Mouse (Mus musculus): ENCODE data around the gene Dusp10.

Dusp10 gene

GRCm38 (mm10) chr1:184030070-184030802 is 17.1 kb downstream of the Dusp10 start:
- DNase-seq (ENCODE audit: low spot score): no peak

- DNase-seq (ENCODE audit: low spot score): no peak
Observed at GRCm38 (mm10) chr1:184032682-184033389, 19.7 kb downstream of the Dusp10 start.

DNA sequence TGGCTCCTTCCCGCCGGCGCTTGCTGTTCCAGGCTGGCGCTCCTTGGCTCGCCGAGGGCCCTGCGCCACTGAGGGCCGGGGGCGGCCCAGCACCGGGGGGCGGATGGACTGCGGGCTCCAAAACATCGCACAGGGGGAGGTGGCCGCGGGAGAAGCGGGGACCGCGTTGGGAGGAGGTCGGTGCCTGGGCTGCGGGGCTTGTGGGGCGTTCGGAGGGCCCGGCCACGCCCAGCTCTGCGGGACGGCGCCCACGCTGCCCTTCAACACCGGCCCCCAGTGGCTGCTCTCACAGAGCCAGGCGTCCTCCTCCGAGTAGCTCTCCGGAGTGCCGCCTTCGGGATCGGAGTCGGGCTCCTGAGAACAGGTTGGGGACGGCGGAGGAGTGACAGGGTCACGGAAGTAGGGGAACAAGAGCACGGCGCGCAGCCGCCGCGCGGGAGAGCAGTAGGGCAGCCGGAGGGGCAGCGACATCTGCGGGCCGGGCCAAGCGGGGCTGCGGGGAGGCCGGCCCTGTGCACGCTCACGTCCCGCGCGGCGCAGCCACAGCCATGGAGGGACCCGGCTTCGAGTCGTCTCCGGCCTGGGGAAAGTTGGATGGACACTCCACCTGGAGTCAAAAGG is 20.4 kb downstream of the Dusp10 start:
- DNase-seq (ENCODE audit: low spot score): no peak

DNA sequence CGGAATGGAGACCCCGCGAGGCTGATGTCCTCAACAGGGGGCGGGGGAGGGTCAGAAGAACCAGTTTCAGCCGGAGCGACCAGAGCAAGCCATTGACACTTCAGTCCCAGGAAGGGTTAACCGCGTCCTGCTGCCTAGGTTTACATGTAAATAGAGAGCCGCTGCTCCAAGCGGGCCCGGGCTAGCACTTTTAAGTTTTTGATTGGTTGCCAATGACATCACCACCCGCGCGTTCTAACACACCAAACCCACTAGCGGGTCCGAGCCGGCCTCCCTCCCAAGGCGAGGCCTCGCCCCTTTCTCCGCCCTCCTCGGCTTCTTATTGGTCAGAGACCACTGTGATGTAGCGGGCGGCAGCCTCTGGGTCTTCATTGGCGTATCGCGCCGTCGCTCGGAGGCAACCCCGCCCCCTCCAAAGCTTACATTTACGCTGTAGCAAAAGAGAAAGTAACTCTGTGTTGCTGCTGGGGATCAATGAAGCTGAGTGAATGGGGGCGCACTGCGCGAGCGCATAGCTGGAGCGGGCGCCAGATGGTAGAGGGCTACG is 21.0 kb downstream of the Dusp10 start, which contains the start of gene 1700056E22Rik:
Gene 1700056E22Rik (minus strand): TSS at position 291 of the 547 bp plus-strand sequence.
- peak; percentile 100 for DNase-seq (ENCODE audit: low spot score)

GRCm38 (mm10) chr1:184034741-184035181 is 21.7 kb downstream of the Dusp10 start:
- DNase-seq (ENCODE audit: low spot score): peak; percentile 68

- peak; percentile 32 for DNase-seq (ENCODE audit: low spot score)
Observed at GRCm38 (mm10) chr1:184035346-184035903, 22.3 kb downstream of the Dusp10 start.

DNA sequence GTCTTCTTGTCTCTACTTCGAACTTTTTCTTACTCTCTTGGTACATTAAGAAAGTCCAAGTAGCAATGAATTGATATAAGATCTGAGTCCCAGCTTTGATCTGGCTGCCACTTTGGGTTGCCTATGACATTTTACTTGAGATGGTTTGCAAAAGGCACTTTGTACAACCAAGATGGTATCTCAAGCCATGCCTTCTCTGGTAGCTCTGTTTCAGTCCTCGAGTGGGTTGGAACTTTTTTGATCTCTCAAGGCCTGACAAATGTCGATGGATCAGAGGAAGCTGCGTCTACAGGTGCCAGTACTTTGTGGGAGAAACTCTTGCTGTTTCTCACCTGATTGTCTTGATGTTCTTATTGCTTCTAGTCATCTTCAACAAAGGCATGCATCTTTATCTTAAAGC is 24.7 kb downstream of the Dusp10 start:
- no peak for DNase-seq (ENCODE audit: low spot score)

- no peak for DNase-seq (ENCODE audit: low spot score)
Observed at GRCm38 (mm10) chr1:184039301-184039700, 26.2 kb downstream of the Dusp10 start.

- no peak for DNase-seq (ENCODE audit: low spot score)
Observed at GRCm38 (mm10) chr1:184040181-184040580, 27.1 kb downstream of the Dusp10 start.

GRCm38 (mm10) chr1:184040906-184041305 is 27.8 kb downstream of the Dusp10 start:
- DNase-seq (ENCODE audit: low spot score): no peak

- no peak for DNase-seq (ENCODE audit: low spot score)
Observed at GRCm38 (mm10) chr1:184041778-184042573, 28.9 kb downstream of the Dusp10 start.

DNA sequence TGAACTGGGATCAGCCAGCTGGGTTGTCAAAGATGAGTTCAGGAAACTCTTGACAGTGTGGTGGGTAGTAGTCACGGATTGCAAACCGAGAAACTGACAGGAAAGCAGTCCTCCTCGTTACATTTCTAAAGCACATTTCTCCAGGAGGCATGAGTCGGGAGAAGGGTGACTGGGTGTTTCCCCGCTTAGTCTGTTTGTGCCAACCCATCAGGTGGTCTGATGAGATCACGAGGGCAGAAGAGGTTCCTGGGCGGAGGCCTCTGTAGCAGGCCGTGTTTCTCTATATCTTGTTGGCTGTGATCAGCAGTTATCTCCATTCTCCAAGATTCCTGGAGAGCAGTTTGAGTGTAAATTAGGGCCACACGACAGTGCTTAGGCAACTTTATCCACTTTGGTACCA is 29.6 kb downstream of the Dusp10 start:
- no peak for DNase-seq (ENCODE audit: low spot score)

- no peak for DNase-seq (ENCODE audit: low spot score)
Observed at GRCm38 (mm10) chr1:184043391-184043790, 30.3 kb downstream of the Dusp10 start.

DNA sequence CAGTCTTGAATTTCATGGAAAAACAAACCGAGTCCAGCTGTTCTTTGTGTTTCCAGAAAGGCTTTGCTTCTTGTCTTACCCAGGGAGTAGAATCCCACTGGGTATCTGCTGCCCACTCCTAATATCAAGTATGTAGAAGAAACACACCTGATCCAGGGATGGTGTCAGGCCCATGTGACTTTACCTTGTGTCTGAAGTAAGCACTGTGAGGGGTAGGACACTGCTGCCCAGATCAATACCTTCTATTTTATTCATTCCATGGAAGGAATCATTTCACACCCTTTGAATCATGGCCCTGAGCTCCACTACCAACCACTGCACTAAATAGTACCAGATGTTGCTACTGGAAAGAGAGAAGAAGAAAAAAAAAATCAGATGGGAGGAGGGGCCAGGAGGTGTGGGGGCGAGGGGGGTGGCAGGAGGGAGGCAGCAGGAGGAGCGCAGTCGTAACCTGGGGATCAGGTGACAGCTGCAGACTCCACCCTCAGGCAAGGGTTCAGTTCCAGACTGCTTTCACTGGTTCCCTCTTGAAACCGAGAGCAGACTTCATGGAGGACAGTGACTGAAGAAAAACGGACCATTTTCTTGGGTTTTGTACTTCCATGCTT is 33.1 kb downstream of the Dusp10 start:
- DNase-seq (ENCODE audit: low spot score): no peak

- DNase-seq (ENCODE audit: low spot score): no peak
Observed at GRCm38 (mm10) chr1:184047818-184048217, 34.7 kb downstream of the Dusp10 start.

DNA sequence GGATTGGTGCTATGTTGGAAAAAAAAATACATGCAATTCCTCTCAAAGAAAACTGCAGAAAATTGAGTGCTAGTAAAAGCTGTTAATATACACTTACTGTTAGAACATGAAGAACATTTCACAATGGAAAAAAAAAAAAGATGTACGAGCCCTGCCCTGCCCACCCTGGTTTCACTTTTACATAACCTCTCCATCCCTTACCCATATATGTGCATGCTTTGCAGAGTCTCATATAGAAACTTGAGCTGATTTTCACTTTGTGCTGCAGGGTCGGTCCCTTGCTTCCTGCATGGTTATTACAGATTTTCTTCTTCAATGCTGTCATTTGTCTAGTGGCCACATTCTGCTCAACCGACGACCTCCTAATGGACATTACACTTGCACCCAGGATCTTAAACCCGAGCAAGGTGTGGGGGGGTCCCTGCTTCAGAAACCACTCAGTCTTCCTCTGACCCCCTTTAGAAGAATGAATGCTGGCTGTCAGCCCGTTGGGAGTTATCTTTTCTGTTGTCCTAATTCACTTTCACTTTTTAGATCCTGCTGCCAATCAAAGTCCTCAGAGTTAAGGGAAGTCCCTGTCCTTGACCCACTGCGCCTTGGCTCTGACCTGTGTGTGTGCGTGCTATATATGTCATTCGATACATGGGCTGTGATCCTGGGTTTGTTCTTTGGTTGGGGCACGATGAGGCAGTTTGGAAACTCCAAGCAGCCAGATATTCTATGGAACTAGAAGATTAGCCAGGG is 35.7 kb downstream of the Dusp10 start:
- no peak for DNase-seq (ENCODE audit: low spot score)

DNA sequence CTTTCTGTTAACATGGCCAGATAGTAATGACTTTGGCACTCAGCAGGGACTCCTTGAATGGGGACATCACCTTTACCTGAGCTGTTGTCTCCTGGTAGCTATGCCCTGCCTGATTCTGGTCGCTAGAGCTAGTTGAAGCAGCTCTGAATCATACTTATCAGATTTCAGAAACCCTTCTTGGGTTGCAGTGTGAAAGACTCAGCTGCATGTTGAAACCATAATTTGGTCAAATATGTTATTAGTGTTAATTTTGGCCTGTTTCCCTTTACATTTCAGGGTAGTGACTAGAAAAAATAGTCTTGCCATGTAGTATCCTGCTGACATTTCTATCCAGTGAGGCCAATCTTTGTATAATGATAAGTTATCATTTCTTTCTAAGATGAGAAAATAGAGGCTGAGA is 38.2 kb downstream of the Dusp10 start:
- no peak for DNase-seq (ENCODE audit: low spot score)

GRCm38 (mm10) chr1:184051824-184052223 is 38.7 kb downstream of the Dusp10 start:
- DNase-seq (ENCODE audit: low spot score): peak; percentile 75

DNA sequence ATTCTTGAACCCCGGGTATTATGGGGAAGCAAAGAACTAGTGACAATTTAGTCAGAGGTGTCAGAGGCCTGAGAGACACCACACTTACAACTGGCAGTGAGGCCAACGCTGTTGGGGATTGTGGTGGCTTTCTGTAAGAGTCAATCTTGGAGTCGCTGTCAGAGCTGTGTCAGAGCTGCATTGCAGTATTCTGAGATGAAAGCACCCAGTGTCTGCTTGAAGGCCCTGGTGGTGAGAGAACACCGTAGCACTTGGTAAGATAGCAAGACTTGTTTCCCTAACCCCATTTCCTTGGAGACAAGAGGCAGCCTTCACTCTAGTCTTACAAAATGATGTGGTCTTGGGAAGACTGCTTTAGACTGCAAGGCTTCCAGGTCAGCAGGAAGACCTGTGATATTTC is 39.2 kb downstream of the Dusp10 start:
- DNase-seq (ENCODE audit: low spot score): peak; percentile 38

DNA sequence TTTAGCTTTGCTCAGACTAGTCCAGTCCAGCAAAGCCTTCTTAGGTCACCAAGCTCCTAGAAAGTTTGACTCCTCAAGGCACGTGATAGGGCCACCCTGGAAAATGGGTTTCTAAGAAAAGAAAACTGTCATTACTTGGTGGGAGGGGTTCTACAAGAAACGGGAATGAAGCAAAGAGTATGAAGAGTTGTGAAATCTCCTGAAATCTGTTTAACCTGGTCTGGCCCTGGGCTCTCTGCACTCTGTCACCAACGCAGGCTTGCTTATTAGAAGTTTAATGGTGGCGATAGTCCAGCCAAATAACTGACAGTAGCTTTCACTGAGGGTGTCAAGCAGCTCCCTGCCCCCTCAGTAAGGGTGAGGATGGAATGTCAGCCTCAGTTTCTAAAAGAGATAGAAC is 40.0 kb downstream of the Dusp10 start:
- DNase-seq (ENCODE audit: low spot score): no peak
